Mouse (Mus musculus) embryonic fibroblast, embryonic 13.5 days (primary cell): Measurements from ENCODE around the gene Lins1.

Experiments used
- CTCF ChIP-seq: IDR thresholded peaks from 2 replicates; pipeline ENCODE4 v1.5.1; 2011; ENCODE audit warnings: mild to moderate bottlenecking, control low read depth, low read length, moderate library complexity, borderline replicate concordance; ENCODE audit not compliant: insufficient read depth
- POLR2A ChIP-seq: IDR thresholded peaks from 2 replicates; pipeline ENCODE4 v1.6.1; 2011; ENCODE audit warnings: low read depth, mild to moderate bottlenecking, control low read depth, low read length, moderate library complexity

DNA sequence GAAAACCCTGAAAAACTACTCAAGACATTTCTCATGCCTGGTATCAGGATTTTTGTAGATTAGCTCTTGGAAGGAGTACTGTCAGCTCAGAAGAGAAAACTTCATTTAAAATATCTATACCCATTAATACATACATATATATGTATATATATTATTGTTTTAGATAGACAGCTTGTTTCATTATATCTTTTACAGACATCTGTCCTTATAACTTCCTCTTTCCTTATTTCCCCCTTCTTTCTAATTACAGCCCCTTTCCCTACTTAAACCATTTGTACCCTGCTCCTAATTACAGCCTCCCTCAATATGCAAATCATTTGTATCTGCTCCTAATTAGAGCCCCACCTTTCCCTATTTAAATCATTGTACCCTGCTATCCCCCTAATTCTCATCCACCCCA, 22.6 kb upstream of the Lins1 start:
- TF ChIP-seq CTCF (no peak), POLR2A (no peak)
